Mouse (Mus musculus): ENCODE measurements around the gene Rbfox3.

Rbfox3 gene

GRCm38 (mm10) chr11:118507095-118507494 lies 404.3 kb downstream of the Rbfox3 start:
- no peak for DNase-seq (ENCODE audit: low spot score)

GRCm38 (mm10) chr11:118504180-118504454 lies 407.3 kb downstream of the Rbfox3 start:
- no peak for DNase-seq (ENCODE audit: low spot score)

- no peak for DNase-seq (ENCODE audit: low spot score)
Measured at GRCm38 (mm10) chr11:118503418-118504179, 407.8 kb downstream of the Rbfox3 start.

GRCm38 (mm10) chr11:118502990-118503389 lies 408.4 kb downstream of the Rbfox3 start:
- no peak for DNase-seq (ENCODE audit: low spot score)

GRCm38 (mm10) chr11:118496066-118496689 lies 415.2 kb downstream of the Rbfox3 start:
- no peak for DNase-seq (ENCODE audit: low spot score)

GRCm38 (mm10) chr11:118495065-118495464 lies 416.3 kb downstream of the Rbfox3 start:
- no peak for DNase-seq (ENCODE audit: low spot score)

- peak; percentile 23 for DNase-seq (ENCODE audit: low spot score)
Measured at GRCm38 (mm10) chr11:118494001-118494737, 417.2 kb downstream of the Rbfox3 start.

GRCm38 (mm10) chr11:118493458-118493857 lies 417.9 kb downstream of the Rbfox3 start:
- DNase-seq (ENCODE audit: low spot score), result no peak

- no peak for DNase-seq (ENCODE audit: low spot score)
Measured at GRCm38 (mm10) chr11:118491230-118491629, 420.2 kb downstream of the Rbfox3 start.

GRCm38 (mm10) chr11:118490566-118491218 lies 420.7 kb downstream of the Rbfox3 start:
- no peak for DNase-seq (ENCODE audit: low spot score)

GRCm38 (mm10) chr11:118488907-118489270 lies 422.5 kb downstream of the Rbfox3 start:
- DNase-seq (ENCODE audit: low spot score), result no peak

GRCm38 (mm10) chr11:118488191-118488906 lies 423.0 kb downstream of the Rbfox3 start:
- DNase-seq (ENCODE audit: low spot score), result no peak

- DNase-seq (ENCODE audit: low spot score), result no peak
Measured at GRCm38 (mm10) chr11:118486881-118487772, 424.3 kb downstream of the Rbfox3 start.

GRCm38 (mm10) chr11:118486281-118486680 lies 425.1 kb downstream of the Rbfox3 start:
- no peak for DNase-seq (ENCODE audit: low spot score)

- no peak for DNase-seq (ENCODE audit: low spot score)
Measured at GRCm38 (mm10) chr11:118485780-118486179, 425.6 kb downstream of the Rbfox3 start.

GRCm38 (mm10) chr11:118485338-118485737 lies 426.1 kb downstream of the Rbfox3 start:
- DNase-seq (ENCODE audit: low spot score), result no peak

GRCm38 (mm10) chr11:118484169-118484568 lies 427.2 kb downstream of the Rbfox3 start:
- no peak for DNase-seq (ENCODE audit: low spot score)

- no peak for DNase-seq (ENCODE audit: low spot score)
Measured at GRCm38 (mm10) chr11:118481751-118482150, 429.6 kb downstream of the Rbfox3 start.

GRCm38 (mm10) chr11:118481231-118481630 lies 430.2 kb downstream of the Rbfox3 start:
- DNase-seq (ENCODE audit: low spot score), result no peak

GRCm38 (mm10) chr11:118479776-118480175 lies 431.6 kb downstream of the Rbfox3 start:
- DNase-seq (ENCODE audit: low spot score), result no peak
